Mouse (Mus musculus) liver, postnatal 0 days (tissue): ENCODE measurements around the gene Kiss1r. TPM values are rescaled to one million over a fixed set of nuclear protein-coding genes. Genes with fewer than 3 reads are reported as not detected.
A peak's percentile ranks its signal among the peaks of the same experiment; 100 is the strongest.

Experiments used
- ATAC-seq: fragments of 200-750 bp; cut with Nextera tagmentation; 2 replicates; pipeline ENCODE4 v1.8.0; 2017; ENCODE audit warnings: mild to moderate bottlenecking, moderate library complexity
- DNase-seq: peaks from one replicate; pipeline ENCODE4 v3.0.0-alpha.2; 2016
- H3K27ac ChIP-seq: fragments of 300-500 bp; sonication (generic); 2 replicates; pipeline ENCODE4 v1.5.1; 2014; ENCODE audit warnings: antibody characterized with exemption, moderate library complexity, mild to moderate bottlenecking, low read depth
- H3K27me3 ChIP-seq: fragments of 300-500 bp; sonication (generic); 2 replicates; pipeline ENCODE4 v1.6.1; 2014; ENCODE audit warnings: low read length, control low read depth, mixed read lengths; ENCODE audit not compliant: insufficient read depth
- H3K36me3 ChIP-seq: fragments of 300-500 bp; sonication (generic); replicated peaks from 2 replicates; pipeline ENCODE4 v1.6.1; 2014; ENCODE audit warnings: mild to moderate bottlenecking, control low read depth, low read length, moderate library complexity, mixed read lengths; ENCODE audit not compliant: insufficient read depth
- H3K4me1 ChIP-seq: fragments of 300-500 bp; sonication (generic); 2 replicates; pipeline ENCODE4 v1.6.1; 2014; ENCODE audit warnings: antibody characterized with exemption, mild to moderate bottlenecking, control low read depth; ENCODE audit not compliant: insufficient read depth
- H3K4me2 ChIP-seq: fragments of 300-500 bp; sonication (generic); 2 replicates; pipeline ENCODE4 v1.6.1; 2014; ENCODE audit warnings: low read depth, mild to moderate bottlenecking, low read length, moderate library complexity, mixed read lengths
- H3K4me3 ChIP-seq: fragments of 300-500 bp; sonication (generic); 2 replicates; pipeline ENCODE4 v1.5.1; 2014; ENCODE audit warnings: low read depth, low read length
- H3K9ac ChIP-seq: fragments of 300-500 bp; sonication (generic); replicated peaks from 2 replicates; pipeline ENCODE4 v1.6.1; 2014; ENCODE audit warnings: mild to moderate bottlenecking, moderate library complexity
- H3K9me3 ChIP-seq: fragments of 300-500 bp; sonication (generic); 2 replicates; pipeline ENCODE4 v1.6.1; 2016; ENCODE audit warnings: mild to moderate bottlenecking, control low read depth, low read length, mixed read lengths
- CTCF ChIP-seq: sonication (generic); IDR thresholded peaks from 2 replicates; pipeline ENCODE4 v1.5.1; 2016; ENCODE audit warnings: antibody characterized with exemption, low read depth
- EP300 ChIP-seq: IDR thresholded peaks from 2 replicates; pipeline ENCODE4 v1.6.1; 2016; ENCODE audit warnings: antibody characterized with exemption, low read depth, mild to moderate bottlenecking
- WGBS: fragments of 180-500 bp; shearing (Covaris S2); extraction: QIAGEN DNeasy Blood & Tissue Kit; methylation state at CpG from one replicate; pipeline ENCODE4 v1.1.7; 2014; ENCODE audit not compliant: insufficient replicate concordance; 5-methylcytosine and 5-hydroxymethylcytosine counted together
- polyA plus RNA-seq: library from polyadenylated mRNA; unstranded; fragments of >200 nt; fragmentation: Nextera tagmentation; extraction: Ambion mirVana; gene quantifications from 2 replicates; pipeline ENCODE4 v1.2.1, GENCODE M21; 2015

The Kiss1r gene
- polyA plus RNA-seq, 1 experiment from 2014 or later, result 0.34 TPM

GRCm38 (mm10) chr10:79925785-79926490, 9.2 kb downstream of the Kiss1r start:
- DNase-seq, result peak; percentile 39
- TF ChIP-seq CTCF, result no peak
- no peak for TF ChIP-seq EP300
- H3K4me1 ChIP-seq, result peaks cover 35% of the 10 kb centered on the region
- peak overlapping the region; percentile 85 for H3K9ac ChIP-seq
- peak overlapping the region; percentile 95 for H3K27ac ChIP-seq
- 10% methylated on average over 14 of the region's 15 CpGs for WGBS
- H3K4me3 ChIP-seq, result peak overlapping the region; percentile 86
- ATAC-seq, result no peak
- peaks cover 20% of the 10 kb centered on the region for H3K27me3 ChIP-seq
- H3K9me3 ChIP-seq, result no peaks in the 10 kb centered on the region
- peaks cover under 1% of the 10 kb centered on the region; the same call in 1 of the 2 replicates for H3K36me3 ChIP-seq
- H3K4me2 ChIP-seq, result peak overlapping the region; percentile 97

- under 1% methylated on average over 63 of the region's 63 CpGs for WGBS
- Histone ChIP-seq H3K9me3 (no peaks in the 10 kb centered on the region), H3K27ac (peak within 1 kb of the TSS; percentile 95), H3K4me1 (peaks cover 35% of the 10 kb centered on the region), H3K27me3 (peaks cover 12% of the 10 kb centered on the region), H3K9ac (peak within 1 kb of the TSS; percentile 85), H3K36me3 (peaks cover 8% of the 10 kb centered on the region), H3K4me2 (peak within 1 kb of the TSS; percentile 97), H3K4me3 (peak within 1 kb of the TSS; percentile 86)
- TF ChIP-seq EP300, result no peak
- TF ChIP-seq CTCF, result no peak
- DNase-seq (peak; percentile 91), ATAC-seq (peak; percentile 73)
Observed at GRCm38 (mm10) chr10:79926491-79927323, 9.9 kb downstream of the Kiss1r start, which contains the start of gene Arid3a. Gene Arid3a, plus strand, starts transcription at chr10:79927043.

- H3K9me3 ChIP-seq, result no peaks in the 10 kb centered on the region
- H3K4me1 ChIP-seq, result peaks cover 40% of the 10 kb centered on the region
- H3K36me3 ChIP-seq, result peaks cover 16% of the 10 kb centered on the region
- H3K9ac ChIP-seq, result peak overlapping the region; percentile 85
- H3K27ac ChIP-seq, result peak overlapping the region; percentile 95
- TF ChIP-seq EP300 (no peak), CTCF (peak; percentile 36; the same call in 1 of the 2 replicates)
- H3K27me3 ChIP-seq, result 0 out of 2 replicates have a peak, but pooled peaks cover 5% of the 10 kb centered on the region
- DNase-seq (peak; percentile 72), ATAC-seq (peak; percentile 33)
- WGBS, result under 1% methylated on average over 53 of the region's 54 CpGs
- peak overlapping the region; percentile 86 for H3K4me3 ChIP-seq
- peak overlapping the region; percentile 97 for H3K4me2 ChIP-seq
Observed at GRCm38 (mm10) chr10:79927324-79928029, 10.7 kb downstream of the Kiss1r start.

- DNase-seq, result peak; percentile 74
- peak overlapping the region; percentile 86 for H3K4me3 ChIP-seq
- H3K36me3 ChIP-seq, result peaks cover 22% of the 10 kb centered on the region
- H3K9ac ChIP-seq, result peak overlapping the region; percentile 85
- H3K4me2 ChIP-seq, result peak overlapping the region; percentile 97
- peak overlapping the region; percentile 95 for H3K27ac ChIP-seq
- peaks cover 43% of the 10 kb centered on the region for H3K4me1 ChIP-seq
- no peak for TF ChIP-seq EP300
- no peaks in the 10 kb centered on the region for H3K9me3 ChIP-seq
- H3K27me3 ChIP-seq, result no peaks in the 10 kb centered on the region
- ATAC-seq, result peak; percentile 40; the same call in 1 of the 2 replicates
- WGBS, result under 1% methylated on average over 26 of the region's 29 CpGs
Observed at GRCm38 (mm10) chr10:79928030-79928694, 11.4 kb downstream of the Kiss1r start.

GRCm38 (mm10) chr10:79928907-79929701, 12.3 kb downstream of the Kiss1r start:
- 30% methylated on average over 9 of the region's 9 CpGs for WGBS
- DNase-seq, result no peak
- no peaks in the 10 kb centered on the region for H3K9me3 ChIP-seq

More at GRCm38 (mm10) chr10:79928907-79929701, 12.3 kb downstream of the Kiss1r start:
- peak overlapping the region; percentile 97 for H3K4me2 ChIP-seq
- no peak for ATAC-seq
- H3K36me3 ChIP-seq, result peaks cover 28% of the 10 kb centered on the region
- peak overlapping the region; percentile 58 for H3K9ac ChIP-seq
- peak overlapping the region; percentile 74 for H3K27ac ChIP-seq
- H3K27me3 ChIP-seq, result no peaks in the 10 kb centered on the region
- H3K4me1 ChIP-seq, result peaks cover 47% of the 10 kb centered on the region
- peak overlapping the region; percentile 86 for H3K4me3 ChIP-seq
- TF ChIP-seq CTCF (no peak), EP300 (no peak)
